Mouse (Mus musculus): ENCODE measurements around the gene Gm20431.

- TF ChIP-seq CTCF (IDR thresholded peaks at IDR 0.05; ENCODE audit: control insufficient read depth, insufficient read depth, insufficient read length), result no peak
- no peak for TF ChIP-seq MYOD1 (IDR thresholded peaks at IDR 0.05; ENCODE audit: control insufficient read depth, insufficient read length, low read depth)
- no peak for TF ChIP-seq USF1 (IDR thresholded peaks at IDR 0.05; ENCODE audit: low read depth)
- TF ChIP-seq FOSL1 (IDR thresholded peaks at IDR 0.05; ENCODE audit: insufficient read depth, low read length, poor library complexity, severe bottlenecking), result no peak
- no peak for TF ChIP-seq MAX (IDR thresholded peaks at IDR 0.05)
- TF ChIP-seq MYOG (IDR thresholded peaks at IDR 0.05; ENCODE audit: control insufficient read depth, extremely low read depth, insufficient read length), result no peak
- no peak for TF ChIP-seq CEBPB (IDR thresholded peaks at IDR 0.05; ENCODE audit: low read depth)
Observed at GRCm38 (mm10) chr2:167646411-167646810, 14.9 kb downstream of the Gm20431 start.

All from C2C12 (cell line).